Mouse (Mus musculus) thymus, postnatal 0 days (tissue): ENCODE data around the gene AC124108.1. TPM values are rescaled to one million over a fixed set of nuclear protein-coding genes. Genes with fewer than 3 reads are reported as not detected.
"Not testable (repeated sequence)": the region's sequence is repeated elsewhere in the genome, so short reads cannot be mapped to it uniquely, and the experiment has no call there.

ENCODE experiments used
- DNase-seq: peaks from one replicate; pipeline ENCODE4 v3.0.0-alpha.2; 2015; ENCODE audit warnings: low spot score
- polyA plus RNA-seq: library from polyadenylated mRNA; unstranded; fragments of >200 nt; fragmentation: Nextera tagmentation; extraction: Ambion mirVana; gene quantifications from 2 replicates; pipeline ENCODE4 v1.2.1, GENCODE M21; 2015

The AC124108.1 gene
- not detected in 2 replicates for polyA plus RNA-seq

DNA sequence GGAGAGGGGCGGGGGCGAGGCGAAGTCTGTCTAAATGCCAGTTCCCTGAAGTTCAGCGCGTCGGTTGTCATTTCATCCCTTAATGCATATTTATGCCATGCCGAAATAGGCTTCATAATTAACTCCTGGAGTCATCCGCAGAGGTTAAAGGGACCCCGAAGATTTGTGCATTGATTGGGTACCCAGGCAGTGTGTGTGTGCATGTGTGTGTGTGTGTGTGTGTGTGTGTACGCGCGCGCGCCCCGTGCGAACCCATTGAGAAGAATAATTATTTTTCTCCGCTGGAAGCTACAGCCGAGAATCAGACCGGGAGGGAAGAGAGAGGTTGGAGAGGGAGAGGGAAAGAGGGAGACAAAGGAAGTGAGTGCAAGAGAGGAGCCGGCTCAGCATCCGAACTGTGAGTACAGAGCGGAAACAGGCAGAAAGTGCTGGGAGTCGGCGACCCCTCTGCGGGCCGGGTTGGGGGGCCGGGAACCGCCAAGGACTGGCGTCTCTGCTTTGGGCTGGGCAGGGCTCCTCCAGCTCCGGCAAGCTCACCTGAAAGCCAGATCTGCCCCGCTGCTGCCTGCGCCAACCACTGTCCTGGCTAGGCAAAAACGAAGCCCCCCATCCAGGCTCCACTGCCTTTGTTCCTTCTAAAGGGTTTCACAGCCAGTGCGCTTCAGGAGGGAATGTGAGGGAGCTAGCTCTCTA is at the start of gene AC124108.1, which contains the start of gene Lemd1:
Gene AC124108.1, plus strand, starts transcription at position 365 of the 693 bp plus-strand sequence.
Gene Lemd1, plus strand, starts transcription at position 339 of the 693 bp plus-strand sequence.
- no peak for DNase-seq

DNA sequence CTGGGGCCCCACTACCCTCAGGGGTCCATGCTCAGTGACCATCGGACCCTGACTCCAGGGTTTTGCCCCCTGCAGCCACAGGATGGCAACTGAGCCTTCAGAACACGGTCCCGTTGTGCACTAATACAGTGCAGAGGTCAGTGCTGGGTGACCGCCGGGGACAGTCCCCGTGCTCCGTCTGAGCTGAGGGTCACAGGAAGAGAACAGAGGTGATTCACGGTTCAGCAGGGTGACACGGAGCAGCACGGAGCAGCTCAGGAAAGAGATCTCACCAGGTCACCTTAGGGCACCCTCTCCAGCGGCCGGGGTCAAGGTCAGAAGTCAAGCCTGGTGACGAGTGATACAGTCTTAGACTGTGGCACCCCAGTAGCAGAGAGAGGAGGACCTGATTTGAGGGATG is 49.5 kb upstream of the AC124108.1 start:
- no peak for DNase-seq

DNA sequence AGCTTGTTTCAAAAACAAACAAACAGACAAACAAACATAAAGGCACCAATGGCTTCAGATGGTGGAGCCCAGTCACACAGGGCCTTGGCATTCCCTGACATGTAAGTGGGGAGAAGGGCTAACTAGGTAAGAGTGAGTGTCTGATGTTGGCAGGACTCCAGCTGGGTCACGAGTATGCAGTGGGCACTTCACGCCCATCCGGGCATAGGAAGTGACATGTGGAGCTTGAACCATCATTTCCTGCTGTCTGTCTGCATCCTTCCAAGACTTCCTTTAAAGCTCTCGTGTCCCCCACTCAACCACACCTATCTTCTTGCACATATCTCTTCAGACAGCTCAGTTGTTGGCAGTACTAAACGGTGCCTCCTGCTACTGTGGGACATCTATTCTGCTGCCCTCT is 48.2 kb upstream of the AC124108.1 start:
- no peak for DNase-seq

DNA sequence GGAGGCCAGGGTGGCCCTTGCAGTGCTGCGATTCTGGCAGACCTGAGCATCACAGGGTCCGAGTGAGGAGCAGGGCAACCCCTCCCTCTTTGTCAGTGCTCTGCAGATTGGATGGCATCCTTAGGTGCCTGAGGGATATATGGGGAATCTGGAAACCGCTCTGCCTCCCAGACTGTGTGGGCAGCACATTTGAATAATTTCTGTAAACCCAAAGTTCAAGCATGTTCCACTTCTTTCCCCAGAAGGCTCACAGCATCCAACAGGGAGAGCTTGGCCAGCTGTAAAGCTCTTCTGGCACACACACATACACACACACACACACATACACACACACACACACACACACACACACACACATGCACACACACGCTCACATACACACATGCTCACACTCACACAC is 47.5 kb upstream of the AC124108.1 start:
- DNase-seq = no peak

DNA sequence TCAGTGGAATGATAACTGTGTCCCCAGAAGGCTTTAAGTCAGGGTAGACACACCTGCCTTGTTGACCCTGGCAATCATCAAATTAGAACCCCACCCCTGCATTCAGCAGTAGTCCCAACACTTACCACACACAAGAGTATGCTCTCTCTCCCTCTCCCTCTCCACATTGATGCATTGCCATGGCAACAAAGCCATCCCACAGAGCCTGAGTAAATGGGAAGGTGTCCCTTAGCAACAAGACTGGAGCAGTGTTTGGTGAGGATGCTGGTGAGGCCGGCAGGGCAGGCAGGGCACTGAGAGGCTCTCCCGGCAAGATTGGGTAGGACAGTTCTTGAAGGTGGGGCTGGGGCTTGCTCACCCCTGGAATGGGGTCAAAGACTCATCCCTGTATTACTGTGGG is 47.0 kb upstream of the AC124108.1 start:
- no peak for DNase-seq

DNA sequence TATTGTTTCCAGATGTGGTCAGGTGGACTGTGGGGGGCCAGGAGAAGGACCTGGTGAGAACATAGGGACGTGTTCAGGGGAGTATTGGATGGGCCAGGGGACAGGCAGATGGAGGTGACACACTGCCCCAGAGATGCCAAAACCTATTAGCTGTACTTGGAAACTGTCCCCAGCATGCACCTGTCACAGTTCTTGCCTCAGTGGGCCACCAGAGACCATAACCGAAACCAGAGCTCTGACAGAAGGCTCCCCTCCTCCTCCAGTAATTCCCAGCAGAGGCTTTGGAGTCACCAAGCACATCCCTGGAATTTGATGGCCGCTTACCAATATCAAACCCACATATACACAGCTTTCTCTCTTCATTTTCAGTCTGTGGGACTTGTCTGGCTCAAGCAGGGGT is 46.4 kb upstream of the AC124108.1 start:
- DNase-seq = no peak

DNA sequence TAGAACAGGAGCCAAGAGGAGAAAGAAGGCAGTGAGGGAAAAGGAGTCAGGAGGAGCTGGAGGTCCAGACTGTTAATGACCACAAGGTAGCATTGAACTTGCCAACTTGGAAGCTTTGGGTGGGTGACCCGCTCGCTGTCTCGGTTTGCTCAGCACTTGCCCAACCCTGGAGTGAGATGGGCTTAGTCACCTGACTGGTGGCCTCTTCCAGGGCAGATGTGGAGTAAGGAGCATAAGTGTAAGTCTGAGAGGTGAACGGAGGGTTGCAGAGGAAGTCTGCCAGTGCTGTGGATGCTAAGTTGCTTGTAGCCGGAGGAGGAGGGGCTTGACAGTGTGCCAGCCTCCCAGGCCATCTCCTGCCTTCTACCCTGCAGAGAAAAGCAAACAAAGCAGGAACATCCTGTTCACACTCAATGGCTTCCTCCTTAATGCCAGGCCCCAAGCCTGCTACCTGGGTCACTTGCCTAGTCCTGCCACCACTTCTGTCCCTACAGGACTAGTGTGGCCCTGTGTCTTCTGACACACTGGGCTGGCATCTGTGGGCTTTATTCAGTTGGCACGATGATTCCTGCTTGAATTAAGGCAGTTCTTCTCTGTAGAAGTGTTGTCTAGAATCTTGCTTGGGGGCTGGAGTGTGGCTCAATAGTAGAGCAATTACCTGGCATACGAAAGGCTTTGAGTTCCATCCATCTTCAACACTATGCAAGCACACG is 45.1 kb upstream of the AC124108.1 start:
- DNase-seq = no peak

DNA sequence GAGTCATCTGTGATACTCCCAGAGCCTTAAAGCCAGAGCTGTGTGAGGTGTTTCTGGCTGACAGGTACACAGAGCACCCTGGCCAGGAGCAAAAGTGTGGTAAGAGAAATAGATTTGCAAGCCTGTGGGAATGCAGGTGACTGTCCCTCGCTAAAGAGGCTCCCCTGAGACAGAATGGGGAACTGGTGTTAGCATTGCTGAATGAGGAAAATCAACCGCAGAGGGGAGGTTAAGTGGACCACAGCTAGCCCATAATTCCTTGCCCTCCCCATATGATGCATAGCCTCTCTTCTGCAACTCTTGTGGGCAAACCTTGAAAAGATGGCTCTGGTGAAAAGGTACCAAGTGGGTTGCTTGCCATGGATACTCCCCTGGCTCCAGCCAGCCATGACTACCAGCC is 41.8 kb upstream of the AC124108.1 start:
- no peak for DNase-seq

DNA sequence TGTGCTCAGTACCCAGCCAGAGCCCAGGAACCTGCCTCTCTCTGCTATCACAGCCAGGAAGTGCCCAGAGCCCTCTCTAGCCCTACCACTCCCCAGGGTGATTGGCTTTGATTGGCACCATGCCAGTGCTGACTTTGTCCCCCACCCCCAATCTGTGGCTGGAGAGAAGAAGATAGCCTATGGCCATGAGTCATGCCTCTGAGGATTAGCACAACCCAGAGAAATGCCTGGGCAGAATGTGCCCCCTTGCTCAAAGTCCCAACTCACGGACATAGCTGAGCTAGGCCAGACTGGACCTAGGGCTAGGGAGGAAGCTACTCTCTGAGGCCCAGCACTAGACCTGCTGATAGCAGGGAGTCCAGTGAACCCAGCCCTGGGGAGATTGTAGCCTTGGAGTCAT is 41.1 kb upstream of the AC124108.1 start:
- DNase-seq = no peak

DNA sequence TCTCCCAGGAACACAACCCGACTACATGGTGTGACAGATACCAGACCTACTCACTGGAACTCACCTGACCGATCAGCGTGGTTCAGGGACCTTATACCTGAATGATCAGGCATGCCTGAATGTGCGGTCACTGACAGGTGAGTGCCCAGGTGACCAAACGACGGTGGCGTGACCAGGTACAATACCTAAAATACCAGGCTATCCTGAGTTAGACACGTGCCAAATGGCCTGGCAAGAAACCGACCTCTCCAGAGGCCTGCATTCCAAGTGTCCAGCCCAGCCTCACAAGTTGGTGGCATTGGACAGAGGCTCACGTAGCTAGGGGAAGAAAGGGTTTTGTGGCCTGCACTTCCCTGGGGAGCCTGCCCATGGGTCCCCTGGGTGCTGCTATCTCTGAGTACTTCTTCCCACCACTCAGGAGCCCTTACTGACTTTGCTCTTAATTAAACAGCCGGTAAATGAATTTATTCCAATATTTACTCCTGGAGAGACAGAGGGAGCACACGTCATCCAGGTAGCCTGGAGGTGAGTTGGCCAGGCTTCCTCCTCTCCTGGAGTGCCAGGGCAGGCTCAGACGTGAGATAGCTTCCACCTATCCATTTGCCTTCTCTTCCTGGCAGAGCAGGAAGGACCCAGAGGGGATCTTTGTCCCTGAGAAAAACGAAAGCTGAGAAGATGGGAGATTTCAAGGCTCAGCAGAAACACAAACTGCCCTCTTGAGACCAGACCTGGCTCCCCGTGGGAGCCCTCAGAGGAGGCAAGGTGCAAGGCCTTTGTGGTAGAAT is 40.2 kb upstream of the AC124108.1 start:
- no peak for DNase-seq

DNA sequence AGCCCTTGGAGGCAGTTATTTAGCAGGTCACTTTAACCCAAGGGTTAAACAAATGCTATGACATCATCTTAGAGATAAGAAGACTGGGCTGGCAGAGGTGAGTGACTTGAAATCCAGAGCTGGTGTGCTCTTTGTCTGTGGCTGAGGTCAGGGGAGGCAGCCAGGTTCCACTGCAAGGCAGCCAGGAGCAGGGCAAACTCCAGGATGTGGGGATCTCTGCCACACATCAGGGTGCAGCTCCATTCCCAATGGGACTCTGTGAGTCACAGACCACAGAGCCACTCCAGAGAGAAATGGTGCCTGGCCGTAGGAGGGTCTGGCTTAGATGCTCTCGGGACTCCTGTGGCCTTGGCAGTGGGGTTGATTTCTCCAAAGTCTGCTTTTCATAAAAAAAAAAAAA is 39.3 kb upstream of the AC124108.1 start:
- no peak for DNase-seq

DNA sequence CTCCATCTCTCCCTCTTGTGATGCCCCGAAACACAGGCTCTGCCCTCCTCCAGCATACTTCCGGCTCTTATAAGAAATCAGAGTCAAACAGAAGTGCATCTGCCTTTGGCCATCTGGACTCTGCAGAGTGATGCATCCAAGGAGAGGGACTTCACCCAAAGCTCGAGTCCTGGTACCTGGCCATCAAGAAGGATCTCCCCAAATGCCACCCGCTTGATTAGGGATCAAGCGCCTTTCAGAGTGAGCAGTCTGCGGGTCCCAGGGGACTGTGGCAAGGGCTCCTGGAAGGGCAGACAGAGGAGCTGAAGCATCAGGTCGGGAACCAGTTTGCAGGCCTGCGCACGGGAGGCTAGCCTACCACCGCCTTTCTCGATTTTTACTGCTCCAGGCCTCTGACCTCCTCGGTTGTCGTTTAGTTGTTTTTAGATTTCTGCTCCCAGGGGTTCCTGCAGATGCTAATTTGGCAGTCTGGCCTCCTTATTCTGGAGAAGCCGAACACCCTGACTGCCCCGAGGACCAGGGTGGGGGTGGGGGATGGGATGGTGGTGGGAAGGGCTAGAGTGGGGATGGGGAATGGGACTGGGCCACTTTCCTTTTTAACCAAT is 38.1 kb upstream of the AC124108.1 start:
- DNase-seq = no peak

DNA sequence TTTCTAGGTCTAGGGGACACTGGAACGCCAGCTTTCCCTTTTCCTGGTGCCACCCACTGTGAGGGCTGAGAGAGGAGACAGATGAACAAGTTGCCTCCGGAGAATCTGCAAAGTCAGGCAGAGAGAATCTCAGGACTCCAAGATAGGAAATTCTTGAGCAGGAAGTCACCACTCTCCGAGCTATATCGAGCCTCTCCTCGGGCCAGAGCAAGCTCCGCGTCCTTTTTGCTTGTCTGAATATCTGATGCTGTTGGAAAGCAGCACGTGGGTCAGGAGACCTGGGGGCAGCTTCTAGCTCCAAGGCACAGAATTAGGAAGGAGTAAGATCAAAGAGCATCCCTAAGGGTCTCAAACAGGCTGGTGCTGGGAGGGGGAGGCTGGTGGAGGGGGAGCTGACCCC is 37.6 kb upstream of the AC124108.1 start:
- no peak for DNase-seq

DNA sequence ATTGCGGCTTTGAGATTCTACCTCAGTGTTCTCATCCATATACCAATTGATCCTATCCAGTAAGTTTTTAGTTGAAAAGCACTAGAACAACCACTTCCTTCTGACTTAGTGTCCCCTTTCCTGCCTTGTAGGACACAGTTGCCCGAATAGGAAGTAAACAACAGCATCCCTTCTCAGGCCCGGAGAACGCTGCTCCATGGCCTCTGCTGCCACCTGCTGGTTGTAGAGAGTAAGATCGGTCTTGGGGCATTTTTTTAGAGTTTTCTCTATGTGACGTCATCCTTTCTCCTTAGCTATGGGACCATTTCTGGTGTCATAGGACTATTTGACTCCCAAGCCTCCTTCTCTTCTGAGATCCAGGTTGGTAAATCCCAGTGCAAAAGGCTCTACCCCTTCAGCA is 35.5 kb upstream of the AC124108.1 start:
- DNase-seq = peak; percentile 90

DNA sequence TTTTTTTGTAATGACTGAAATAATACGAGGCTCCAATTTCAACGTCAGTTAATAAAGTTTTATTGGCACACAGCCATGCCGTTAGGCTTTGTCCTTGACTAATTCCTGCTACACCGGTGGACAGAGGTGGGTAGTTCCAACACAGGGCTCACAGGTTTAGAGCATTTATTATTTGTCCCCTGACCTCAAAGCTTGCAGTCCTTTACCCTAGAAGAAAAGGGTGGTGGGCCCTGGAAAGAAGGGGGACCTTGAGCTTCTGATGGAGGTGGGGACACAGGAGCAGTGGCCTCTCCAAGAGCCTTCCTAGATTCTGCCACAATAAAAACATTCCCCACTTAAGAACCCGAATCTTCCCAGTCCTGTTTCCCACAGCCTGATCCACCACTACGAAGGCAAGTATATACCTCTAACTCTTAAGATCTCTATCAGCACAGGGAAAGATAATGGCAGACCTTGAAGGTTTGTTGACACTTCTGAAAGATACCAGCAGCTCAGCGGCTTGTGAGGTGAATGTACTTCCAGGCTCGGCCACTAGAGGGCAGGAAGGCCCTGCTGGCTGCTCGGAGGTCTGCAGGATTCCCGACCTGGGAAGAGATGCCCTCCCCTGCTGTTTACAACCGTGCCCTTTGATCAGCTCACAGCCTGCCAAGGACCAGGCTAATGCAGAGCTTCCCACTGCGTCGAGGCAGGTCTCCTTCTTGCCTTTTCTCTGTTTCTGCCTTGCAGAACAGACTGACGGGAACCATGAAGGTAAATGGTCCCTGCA is 34.1 kb upstream of the AC124108.1 start:
- DNase-seq = peak; percentile 76

DNA sequence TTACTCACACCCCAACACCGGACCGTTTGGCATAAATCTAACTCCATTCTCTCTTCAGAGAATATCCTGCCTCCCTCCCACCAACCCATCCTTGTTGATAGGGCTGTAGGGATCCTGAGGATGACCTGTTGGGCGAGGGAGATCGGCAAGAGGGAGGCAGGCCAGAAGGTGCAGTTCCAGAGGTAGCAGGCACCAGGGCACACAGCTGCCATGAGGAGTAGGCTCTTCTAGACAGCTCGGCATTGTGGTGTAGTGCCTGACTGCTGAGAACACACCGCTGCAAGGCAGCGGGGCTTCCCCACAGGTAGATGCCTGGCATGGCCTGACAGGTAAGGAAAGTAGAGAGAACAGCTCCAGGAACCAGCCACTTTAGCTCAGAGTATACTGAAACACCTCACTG is 33.4 kb upstream of the AC124108.1 start:
- no peak for DNase-seq

DNA sequence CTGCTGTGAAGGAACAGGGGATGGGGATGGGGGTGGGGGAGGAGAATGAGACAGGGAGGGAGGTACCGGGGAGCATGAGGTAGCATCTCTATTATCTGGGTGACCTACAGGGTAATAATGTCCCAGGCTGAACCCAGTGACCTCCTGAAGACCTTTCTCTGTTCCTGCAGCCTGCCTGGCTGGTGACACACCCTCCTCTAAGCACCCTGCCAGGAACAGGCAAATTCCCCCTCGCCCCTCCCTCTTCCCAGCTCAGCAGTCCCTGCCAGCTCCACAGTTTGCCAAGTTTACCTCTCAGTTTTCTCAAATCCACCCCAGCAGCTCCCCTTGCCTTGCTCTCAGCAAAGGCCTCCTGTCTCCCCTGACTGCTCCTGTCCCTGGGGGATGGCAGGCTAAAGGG is 32.5 kb upstream of the AC124108.1 start:
- DNase-seq = no peak

DNA sequence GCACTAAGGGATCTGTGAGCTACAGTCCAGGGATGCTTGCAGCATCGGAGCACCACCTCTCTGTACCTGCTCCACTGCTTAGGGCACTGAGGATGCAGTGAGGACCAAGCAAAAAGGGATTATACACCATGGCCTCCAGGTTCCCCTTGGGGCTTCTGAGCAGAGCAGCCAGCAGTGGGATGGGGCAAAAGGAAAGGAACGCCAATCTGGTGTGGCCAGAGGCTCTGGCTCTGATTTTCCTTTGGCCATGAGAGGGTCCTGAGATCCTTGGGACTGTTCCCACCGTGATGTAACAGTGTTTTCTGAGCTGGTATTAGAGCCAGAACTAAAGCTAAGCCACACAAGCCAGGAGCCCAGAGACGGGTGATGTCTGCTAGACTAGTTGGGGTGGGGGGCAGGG is 31.6 kb upstream of the AC124108.1 start:
- DNase-seq = no peak

DNA sequence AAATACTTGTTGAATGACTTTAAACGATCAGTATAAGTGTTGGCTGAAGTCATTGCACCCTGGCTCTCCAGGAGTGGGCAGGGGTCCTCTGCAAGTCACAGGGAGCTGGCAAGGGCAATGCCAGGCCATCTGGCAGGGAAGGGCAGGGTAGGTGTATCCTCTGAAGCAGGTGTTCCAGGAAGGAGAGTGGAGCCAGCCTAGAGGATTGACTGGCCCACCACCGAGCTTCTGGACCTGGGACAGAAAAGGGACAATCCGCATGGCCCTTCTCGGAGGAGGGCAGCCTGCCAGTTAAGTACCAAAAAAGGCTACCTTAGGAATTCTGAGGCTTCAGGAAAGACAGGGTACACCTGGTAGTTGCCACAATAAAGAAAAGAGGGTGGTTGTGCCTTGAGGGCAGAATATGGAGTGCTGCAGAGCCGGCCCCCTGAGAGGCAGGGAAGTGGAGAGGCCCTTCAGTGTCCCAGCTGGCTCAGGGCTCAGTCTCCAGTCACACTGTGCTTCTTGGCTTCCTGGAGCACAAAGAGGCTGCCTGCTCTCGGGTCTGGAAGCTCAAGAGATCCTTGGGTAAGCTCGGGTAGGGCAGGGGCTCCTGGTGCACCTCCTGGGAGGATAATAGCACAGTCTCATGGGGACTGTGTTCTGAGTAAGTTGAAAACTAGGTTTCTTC is 29.9 kb upstream of the AC124108.1 start:
- DNase-seq = no peak

DNA sequence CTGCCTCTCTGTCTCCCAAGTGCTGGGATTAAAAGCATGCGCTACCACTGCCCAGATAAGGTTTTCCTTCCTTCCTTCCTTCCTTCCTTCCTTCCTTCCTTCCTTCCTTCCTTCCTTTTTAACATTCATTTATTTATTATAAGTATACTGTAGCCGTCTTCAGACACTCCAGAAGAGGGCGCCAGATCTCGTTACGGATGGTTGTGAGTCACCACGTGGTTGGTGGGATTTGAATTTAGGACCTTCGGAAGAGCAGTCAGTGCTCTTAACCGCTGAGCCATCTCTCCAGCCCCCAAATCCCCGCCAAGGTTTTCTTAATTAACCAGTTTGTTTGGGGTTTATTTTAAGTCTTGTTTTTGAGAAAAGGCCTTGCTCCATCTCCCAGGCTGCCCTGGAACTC is 28.6 kb upstream of the AC124108.1 start:
- DNase-seq = not testable (repeated sequence)
